Mouse (Mus musculus) lung, adult 2 months (tissue): ENCODE results near the gene Grhl3. TPM values are rescaled to one million over a fixed set of nuclear protein-coding genes. Genes with fewer than 3 reads are reported as not detected.
"Not testable (repeated sequence)": the region's sequence is repeated elsewhere in the genome, so short reads cannot be mapped to it uniquely, and the experiment has no call there.

Source experiments
- DNase-seq: peaks from one replicate; pipeline ENCODE4 v3.0.0; 2022
- H3K4me1 ChIP-seq: fragments of 200-500 bp; 2 replicates; pipeline ENCODE4 v1.6.1; 2011; ENCODE audit warnings: low read length; ENCODE audit not compliant: control insufficient read depth, insufficient read depth
- H3K4me3 ChIP-seq: fragments of 200-500 bp; replicated peaks from 2 replicates; pipeline ENCODE3; 2011; ENCODE audit warnings: low read depth, mild to moderate bottlenecking, control low read depth, low read length; ENCODE audit errors: extremely low read depth
- CTCF ChIP-seq: fragments of 200-500 bp; IDR thresholded peaks from 2 replicates; pipeline ENCODE4 v1.5.1; 2011; ENCODE audit warnings: mild to moderate bottlenecking, low read length, control low read depth; ENCODE audit not compliant: insufficient read depth
- POLR2A ChIP-seq: fragments of 200-500 bp; IDR thresholded peaks from 2 replicates; pipeline ENCODE4 v1.6.1; 2011; ENCODE audit warnings: low read depth, mild to moderate bottlenecking, control low read depth, low read length, borderline replicate concordance; ENCODE audit errors: extremely low read depth
- WGBS: fragments of 180-500 bp; shearing (Covaris S2); methylation state at CpG from one replicate; pipeline ENCODE4 v1.1.7; 2018; 5-methylcytosine and 5-hydroxymethylcytosine counted together
- polyA plus RNA-seq: library from polyadenylated mRNA; depleted of rRNA; stranded (reverse); fragments of >200 nt; gene quantifications from 2 replicates; pipeline ENCODE4 v1.2.3, GENCODE M21; 2012; rRNA removed

Grhl3 gene
- polyA plus RNA-seq = 0.11 and 6.3 TPM in 2 replicates

DNA sequence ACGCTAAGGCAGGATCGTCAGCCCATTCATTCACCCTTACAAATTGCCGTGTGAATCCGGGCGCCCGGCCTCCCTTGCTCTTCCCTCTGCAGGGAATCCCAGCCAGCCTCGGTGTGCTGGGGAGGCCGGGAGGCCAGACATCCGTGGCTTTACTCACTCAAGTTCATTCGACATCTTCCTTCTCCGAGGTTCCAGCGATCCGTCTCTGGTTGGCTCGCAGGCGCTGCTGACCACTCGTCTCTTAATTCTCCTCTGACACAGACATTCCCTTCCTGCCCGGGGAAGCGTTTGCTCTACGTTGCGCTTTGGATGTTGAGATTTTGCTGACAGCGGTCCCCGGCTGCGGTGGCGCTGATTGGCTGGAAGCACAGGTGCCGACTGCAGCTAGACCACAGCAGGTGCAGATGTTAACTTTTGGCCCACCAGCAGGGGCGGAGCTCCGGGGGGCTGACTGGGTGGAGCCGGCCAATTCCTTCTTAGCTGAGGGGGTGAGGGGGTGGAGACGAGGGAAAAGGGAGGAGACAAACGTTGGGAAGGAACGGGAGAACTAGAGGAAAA lies at the start of gene Grhl3:
TSS of gene Grhl3 (minus strand) at position 380 of the 558 bp plus-strand sequence.
- 1% methylated on average over 31 of the region's 31 CpGs for WGBS
- TF ChIP-seq POLR2A (no peak), CTCF (no peak)
- DNase-seq = peak; percentile 34
- Histone ChIP-seq H3K4me1 (peaks cover 16% of the 10 kb centered on the region), H3K4me3 (no peak within 1 kb of the TSS)

DNA sequence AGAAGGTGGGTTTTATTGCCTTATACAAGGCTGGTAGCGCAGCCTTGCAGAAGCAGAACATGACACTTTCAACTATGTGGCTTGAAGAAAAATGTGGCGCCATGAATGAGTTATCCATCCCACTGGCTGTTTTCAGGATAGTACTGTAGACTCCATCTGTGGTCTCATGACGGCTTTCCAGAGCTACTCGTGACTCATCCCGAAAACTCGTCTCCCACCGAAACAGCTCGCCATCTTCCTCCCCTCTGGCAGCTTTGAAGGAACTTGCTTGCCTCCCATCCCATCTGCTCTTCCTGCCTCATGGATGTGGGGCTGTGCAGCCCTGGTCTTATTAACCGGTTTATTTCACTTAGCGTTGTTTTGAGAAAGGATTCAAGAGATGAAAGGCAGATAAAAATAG lies 48.9 kb upstream of the Grhl3 start:
- 91% methylated on average over 10 of the region's 10 CpGs for WGBS
- no peak for DNase-seq
- H3K4me1 ChIP-seq = no peaks in the 10 kb centered on the region
- TF ChIP-seq POLR2A = no peak
- no peak for TF ChIP-seq CTCF
- no peak overlapping the region for H3K4me3 ChIP-seq

DNA sequence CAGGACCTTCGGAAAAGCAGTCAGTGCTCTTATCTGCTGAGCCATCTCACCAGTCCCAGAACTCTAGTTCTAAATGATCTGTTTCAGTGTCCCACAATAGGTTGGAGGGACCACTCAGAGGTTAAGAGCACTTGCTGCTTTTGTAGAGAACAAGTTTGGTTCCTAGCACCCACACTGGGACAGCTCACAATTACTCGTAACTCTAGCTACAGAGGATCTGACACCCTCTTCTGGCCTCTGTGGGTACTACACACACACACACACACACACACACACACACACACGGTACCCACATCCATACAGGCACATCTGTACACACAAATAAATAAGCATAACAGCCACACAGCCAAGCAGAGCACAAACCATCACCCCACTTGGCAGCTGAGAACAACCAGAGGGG lies 47.0 kb upstream of the Grhl3 start:
- no peaks in the 10 kb centered on the region for H3K4me1 ChIP-seq
- no peak for TF ChIP-seq POLR2A
- TF ChIP-seq CTCF = no peak
- WGBS = 95% methylated on average over 3 of the region's 3 CpGs
- no peak overlapping the region for H3K4me3 ChIP-seq
- DNase-seq = no peak

DNA sequence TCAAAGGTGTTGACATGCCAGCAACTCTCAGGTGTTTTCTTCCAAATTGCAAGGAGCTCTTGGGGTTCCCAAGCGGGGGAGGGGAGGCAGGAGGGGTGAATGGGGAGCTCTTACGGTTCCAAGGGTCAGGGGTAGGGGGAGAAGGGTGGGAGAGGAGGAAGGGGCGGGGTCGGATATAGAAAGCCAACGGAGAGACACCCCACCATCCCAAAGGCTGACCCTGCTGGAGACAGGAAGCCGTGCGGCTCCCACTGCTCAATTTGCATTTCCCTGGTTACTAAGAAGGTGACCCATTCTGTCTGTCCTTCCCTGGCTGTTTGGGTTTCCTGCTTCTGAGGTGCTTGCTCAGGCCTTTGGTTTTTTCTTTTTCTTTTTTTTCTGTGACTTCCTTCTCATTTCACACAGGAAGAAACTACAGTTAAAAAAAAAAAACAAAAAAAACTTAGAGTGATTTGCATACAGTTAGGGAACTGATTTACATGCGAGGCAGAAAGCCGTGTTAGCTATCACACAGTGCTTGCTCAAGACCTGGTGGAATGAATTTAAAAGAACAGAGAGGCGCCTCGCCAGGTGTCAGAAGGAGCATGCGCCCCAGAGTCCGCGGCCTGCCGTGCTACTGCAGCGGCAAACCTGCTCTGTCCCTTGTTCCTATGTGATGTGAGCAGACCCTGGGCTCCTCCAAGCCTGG lies 44.5 kb upstream of the Grhl3 start:
- WGBS = 10% methylated on average over 16 of the region's 16 CpGs
- no peaks in the 10 kb centered on the region for H3K4me1 ChIP-seq
- TF ChIP-seq CTCF (no peak), POLR2A (no peak)
- no peak for DNase-seq
- H3K4me3 ChIP-seq = no peak overlapping the region

DNA sequence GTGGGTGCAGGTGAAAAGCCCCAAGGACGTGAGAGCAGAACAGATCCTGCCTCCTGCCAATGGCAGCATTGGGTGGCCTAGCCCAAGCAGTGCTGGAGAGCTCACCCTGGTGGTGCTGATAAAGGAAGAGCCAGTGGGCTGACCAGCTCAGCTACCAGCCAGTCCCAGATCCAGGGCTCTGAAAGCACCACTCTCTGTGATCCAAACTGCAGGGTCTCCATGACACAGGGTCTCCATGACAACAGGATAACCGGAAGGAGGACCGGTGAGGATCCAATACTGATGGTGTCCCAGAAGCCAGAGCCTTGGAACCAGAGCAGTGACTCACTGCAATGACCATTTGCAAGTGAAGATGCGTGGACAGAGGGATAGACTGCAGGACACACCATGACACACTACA lies 43.6 kb upstream of the Grhl3 start:
- no peaks in the 10 kb centered on the region for H3K4me1 ChIP-seq
- H3K4me3 ChIP-seq = no peak overlapping the region
- DNase-seq = no peak
- TF ChIP-seq POLR2A (no peak), CTCF (no peak)
- WGBS = 49% methylated on average over 4 of the region's 4 CpGs

DNA sequence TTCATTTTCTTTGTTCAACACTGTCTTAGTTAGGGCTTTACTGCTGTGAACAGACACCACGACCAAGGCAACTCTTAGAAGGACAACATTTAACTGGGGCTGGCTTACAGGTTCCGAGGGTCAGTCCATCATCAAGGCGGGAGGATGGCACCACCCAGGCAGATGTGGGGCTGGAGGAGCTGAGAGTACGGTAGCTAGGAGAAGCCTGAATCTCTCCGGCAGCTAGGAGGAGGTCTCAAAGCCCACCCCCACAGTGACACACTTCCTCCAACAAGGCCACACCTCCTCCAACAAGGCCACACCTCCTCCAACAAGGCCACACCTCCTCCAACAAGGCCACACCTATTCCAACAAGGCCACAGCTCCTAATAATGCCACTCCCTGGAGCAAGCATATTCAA lies 41.9 kb upstream of the Grhl3 start:
- not testable (repeated sequence) for DNase-seq, H3K4me3 ChIP-seq, H3K4me1 ChIP-seq
- WGBS = 68% methylated on average over 5 of the region's 5 CpGs

DNA sequence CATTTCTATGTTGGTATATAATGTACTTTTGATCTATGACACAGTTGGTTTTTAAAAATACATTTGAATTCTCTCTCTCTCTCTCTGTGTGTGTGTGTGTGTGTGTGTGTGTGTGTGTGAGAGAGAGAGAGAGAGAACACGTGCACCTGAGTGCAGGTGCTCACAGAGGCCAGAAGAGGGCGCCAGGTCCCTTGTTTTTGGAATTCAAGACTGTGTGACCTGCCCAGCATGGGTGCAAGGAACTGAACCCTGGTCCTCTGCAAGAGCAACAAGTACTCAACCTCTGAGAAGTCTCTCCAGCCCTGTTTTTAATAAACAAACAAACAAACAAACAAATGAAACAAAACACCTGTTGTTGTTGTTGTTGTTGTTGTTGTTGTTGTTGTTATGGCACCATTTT lies 36.6 kb upstream of the Grhl3 start:
- H3K4me1 ChIP-seq = no peaks in the 10 kb centered on the region
- no peak overlapping the region for H3K4me3 ChIP-seq
- TF ChIP-seq POLR2A = no peak
- TF ChIP-seq CTCF = no peak
- DNase-seq = no peak
- 50% methylated on average over 2 of the region's 2 CpGs for WGBS

DNA sequence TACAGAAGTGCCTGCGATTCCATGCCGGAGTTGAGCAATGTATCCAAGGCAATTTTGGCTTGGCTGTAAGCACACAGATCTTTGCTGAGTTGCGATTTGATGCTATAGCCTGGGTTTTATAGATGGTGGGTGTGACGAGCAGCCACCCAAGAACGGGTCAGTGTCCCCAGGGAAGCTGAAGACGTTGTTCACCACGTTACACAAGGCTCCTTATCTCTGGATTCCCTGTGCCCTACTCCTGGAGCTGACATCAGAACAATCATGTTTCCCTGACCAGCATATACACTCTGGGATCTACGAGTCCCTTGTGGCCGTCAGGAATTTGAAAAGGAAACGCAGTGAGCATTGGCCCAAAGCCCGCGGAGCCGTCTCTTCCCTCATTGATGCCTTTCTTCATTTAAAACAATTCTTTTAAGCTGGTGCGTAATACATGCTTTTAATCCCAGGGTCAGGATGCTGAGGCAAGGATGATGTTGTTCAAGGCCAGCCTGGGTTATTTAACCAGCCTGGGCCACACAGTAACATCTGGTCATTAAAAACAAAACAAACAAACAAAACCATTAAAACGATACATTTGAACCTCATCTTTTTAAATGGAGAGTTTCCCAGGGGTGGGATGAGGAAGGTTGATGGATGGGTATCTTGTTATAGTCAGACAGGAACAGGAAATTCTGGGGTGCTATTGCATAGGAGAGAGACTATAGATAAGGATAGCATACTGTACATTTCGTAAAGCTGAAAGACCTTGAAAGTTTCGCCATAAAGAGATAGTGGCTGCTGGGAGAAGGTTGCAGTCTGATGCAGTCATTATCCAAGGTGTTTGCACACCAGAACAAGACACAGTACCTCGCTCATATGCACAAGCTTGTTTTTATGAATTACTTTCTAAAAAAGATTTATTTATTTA lies 34.8 kb upstream of the Grhl3 start:
- Histone ChIP-seq H3K4me1 (no peaks in the 10 kb centered on the region), H3K4me3 (no peak overlapping the region)
- DNase-seq = no peak
- 57% methylated on average over 18 of the region's 18 CpGs for WGBS
- no peak for TF ChIP-seq CTCF
- TF ChIP-seq POLR2A = no peak

DNA sequence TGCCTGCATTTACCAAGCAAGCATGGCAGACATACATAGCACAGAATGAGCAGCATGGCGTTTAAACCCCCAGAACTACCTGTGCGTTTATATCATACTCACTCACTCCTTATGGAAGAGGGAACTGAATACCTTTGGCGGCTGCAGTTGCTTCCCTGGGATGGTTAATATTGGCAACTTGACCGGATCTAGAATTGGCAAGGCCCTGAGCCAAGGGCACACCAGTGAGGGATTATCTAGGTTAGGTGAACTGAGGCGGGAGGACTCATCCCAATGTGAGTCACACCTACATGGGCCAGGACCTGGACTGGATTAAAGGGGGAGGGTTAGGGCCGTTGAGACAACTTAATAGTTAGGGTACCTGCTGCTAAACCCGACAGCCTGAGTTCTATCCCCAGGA lies 32.8 kb upstream of the Grhl3 start:
- Histone ChIP-seq H3K4me1 (no peaks in the 10 kb centered on the region), H3K4me3 (no peak overlapping the region)
- 83% methylated on average over 7 of the region's 7 CpGs for WGBS
- DNase-seq = no peak
- TF ChIP-seq POLR2A (no peak), CTCF (no peak)
